Mouse (Mus musculus): ENCODE data around the gene E130114P18Rik. TPM values are rescaled to one million over a fixed set of nuclear protein-coding genes. Genes with fewer than 3 reads are reported as not detected.

E130114P18Rik gene
- polyA plus RNA-seq, 1 experiment = not detected

- H3K79me2 ChIP-seq (ENCODE audit: control insufficient read depth, insufficient read depth) = no peaks in the 10 kb centered on the region
- H3K27me3 ChIP-seq (ENCODE audit: control insufficient read depth, insufficient read depth, insufficient read length) = no peaks in the 10 kb centered on the region
- TF ChIP-seq CTCF (IDR thresholded peaks at IDR 0.05; ENCODE audit: control insufficient read depth, insufficient read depth, insufficient read length) (no peak), CEBPB (IDR thresholded peaks at IDR 0.05; ENCODE audit: low read depth) (no peak), MAX (IDR thresholded peaks at IDR 0.05) (no peak), USF1 (IDR thresholded peaks at IDR 0.05; ENCODE audit: low read depth) (no peak), MYOG (IDR thresholded peaks at IDR 0.05; ENCODE audit: control insufficient read depth, extremely low read depth, insufficient read length) (no peak), FOSL1 (IDR thresholded peaks at IDR 0.05; ENCODE audit: insufficient read depth, low read length, poor library complexity, severe bottlenecking) (no peak), MYOD1 (IDR thresholded peaks at IDR 0.05; ENCODE audit: control insufficient read depth, insufficient read length, low read depth) (no peak)
- H3K36me3 ChIP-seq (ENCODE audit: control insufficient read depth, insufficient read depth) = no peaks in the 10 kb centered on the region
- no peaks in the 10 kb centered on the region for H3K79me3 ChIP-seq (ENCODE audit: low read depth)
- H3K4me3 ChIP-seq (ENCODE audit: insufficient read depth, poor library complexity, severe bottlenecking) = no peak overlapping the region
- no peak overlapping the region for H3ac ChIP-seq (ENCODE audit: control insufficient read depth, insufficient read length, low read depth)
Measured at GRCm38 (mm10) chr4:97696684-97697615, 80.9 kb downstream of the E130114P18Rik start.

GRCm38 (mm10) chr4:97695414-97696040, 82.4 kb downstream of the E130114P18Rik start:
- no peaks in the 10 kb centered on the region for H3K27me3 ChIP-seq (ENCODE audit: control insufficient read depth, insufficient read depth, insufficient read length)
- H3K79me3 ChIP-seq (ENCODE audit: low read depth) = no peaks in the 10 kb centered on the region
- H3K79me2 ChIP-seq (ENCODE audit: control insufficient read depth, insufficient read depth) = no peaks in the 10 kb centered on the region
- no peaks in the 10 kb centered on the region for H3K36me3 ChIP-seq (ENCODE audit: control insufficient read depth, insufficient read depth)
- no peak overlapping the region for H3K4me3 ChIP-seq (ENCODE audit: insufficient read depth, poor library complexity, severe bottlenecking)
- no peak overlapping the region for H3ac ChIP-seq (ENCODE audit: control insufficient read depth, insufficient read length, low read depth)
- no peak for TF ChIP-seq MYOG (IDR thresholded peaks at IDR 0.05; ENCODE audit: control insufficient read depth, extremely low read depth, insufficient read length)
- no peak for TF ChIP-seq MAX (IDR thresholded peaks at IDR 0.05)
- TF ChIP-seq CTCF (IDR thresholded peaks at IDR 0.05; ENCODE audit: control insufficient read depth, insufficient read depth, insufficient read length) = no peak
- TF ChIP-seq USF1 (IDR thresholded peaks at IDR 0.05; ENCODE audit: low read depth) = no peak
- TF ChIP-seq FOSL1 (IDR thresholded peaks at IDR 0.05; ENCODE audit: insufficient read depth, low read length, poor library complexity, severe bottlenecking) = no peak
- TF ChIP-seq CEBPB (IDR thresholded peaks at IDR 0.05; ENCODE audit: low read depth) = no peak
- TF ChIP-seq MYOD1 (IDR thresholded peaks at IDR 0.05; ENCODE audit: control insufficient read depth, insufficient read length, low read depth) = no peak

- Histone ChIP-seq H3ac (ENCODE audit: control insufficient read depth, insufficient read length, low read depth) (no peak overlapping the region), H3K27me3 (ENCODE audit: control insufficient read depth, insufficient read depth, insufficient read length) (no peaks in the 10 kb centered on the region), H3K36me3 (ENCODE audit: control insufficient read depth, insufficient read depth) (no peaks in the 10 kb centered on the region), H3K4me3 (ENCODE audit: insufficient read depth, poor library complexity, severe bottlenecking) (no peak overlapping the region), H3K79me3 (ENCODE audit: low read depth) (no peaks in the 10 kb centered on the region), H3K79me2 (ENCODE audit: control insufficient read depth, insufficient read depth) (no peaks in the 10 kb centered on the region)
- TF ChIP-seq MAX (IDR thresholded peaks at IDR 0.05) (no peak), CEBPB (IDR thresholded peaks at IDR 0.05; ENCODE audit: low read depth) (no peak), CTCF (IDR thresholded peaks at IDR 0.05; ENCODE audit: control insufficient read depth, insufficient read depth, insufficient read length) (no peak), MYOG (IDR thresholded peaks at IDR 0.05; ENCODE audit: control insufficient read depth, extremely low read depth, insufficient read length) (no peak), MYOD1 (IDR thresholded peaks at IDR 0.05; ENCODE audit: control insufficient read depth, insufficient read length, low read depth) (no peak), USF1 (IDR thresholded peaks at IDR 0.05; ENCODE audit: low read depth) (no peak), FOSL1 (IDR thresholded peaks at IDR 0.05; ENCODE audit: insufficient read depth, low read length, poor library complexity, severe bottlenecking) (no peak)
Measured at GRCm38 (mm10) chr4:97693931-97694330, 83.9 kb downstream of the E130114P18Rik start.

- Histone ChIP-seq H3K36me3 (ENCODE audit: control insufficient read depth, insufficient read depth) (no peaks in the 10 kb centered on the region), H3K79me3 (ENCODE audit: low read depth) (no peaks in the 10 kb centered on the region), H3ac (ENCODE audit: control insufficient read depth, insufficient read length, low read depth) (no peak overlapping the region), H3K79me2 (ENCODE audit: control insufficient read depth, insufficient read depth) (no peaks in the 10 kb centered on the region), H3K27me3 (ENCODE audit: control insufficient read depth, insufficient read depth, insufficient read length) (no peaks in the 10 kb centered on the region), H3K4me3 (ENCODE audit: insufficient read depth, poor library complexity, severe bottlenecking) (no peak overlapping the region)
- no peak for TF ChIP-seq FOSL1 (IDR thresholded peaks at IDR 0.05; ENCODE audit: insufficient read depth, low read length, poor library complexity, severe bottlenecking)
- TF ChIP-seq CTCF (IDR thresholded peaks at IDR 0.05; ENCODE audit: control insufficient read depth, insufficient read depth, insufficient read length) = no peak
- no peak for TF ChIP-seq USF1 (IDR thresholded peaks at IDR 0.05; ENCODE audit: low read depth)
- no peak for TF ChIP-seq CEBPB (IDR thresholded peaks at IDR 0.05; ENCODE audit: low read depth)
- TF ChIP-seq MYOG (IDR thresholded peaks at IDR 0.05; ENCODE audit: control insufficient read depth, extremely low read depth, insufficient read length) = no peak
- no peak for TF ChIP-seq MAX (IDR thresholded peaks at IDR 0.05)
- TF ChIP-seq MYOD1 (IDR thresholded peaks at IDR 0.05; ENCODE audit: control insufficient read depth, insufficient read length, low read depth) = no peak
Measured at GRCm38 (mm10) chr4:97693054-97693453, 84.8 kb downstream of the E130114P18Rik start.

DNA sequence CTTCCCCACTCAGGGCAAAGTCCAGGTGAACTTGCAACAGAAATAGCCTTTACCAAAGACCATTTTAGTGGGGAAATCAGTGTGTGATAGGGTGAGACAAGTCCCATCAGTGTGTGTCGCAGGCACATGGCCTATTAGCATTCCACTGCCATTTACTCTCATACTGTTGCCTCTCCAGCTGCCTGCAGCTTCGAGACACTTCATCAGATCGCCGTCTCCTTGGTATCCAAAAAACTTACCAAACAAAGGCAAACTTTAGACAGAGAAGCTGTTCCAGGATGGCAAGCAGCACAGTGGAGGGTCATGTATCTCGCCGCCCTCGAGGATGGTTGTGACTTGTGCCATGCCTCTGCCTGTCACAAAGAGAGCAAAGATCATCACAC, 87.5 kb downstream of the E130114P18Rik start:
- no peak overlapping the region for H3K4me3 ChIP-seq (ENCODE audit: insufficient read depth, poor library complexity, severe bottlenecking)
- no peaks in the 10 kb centered on the region for H3K79me2 ChIP-seq (ENCODE audit: control insufficient read depth, insufficient read depth)
- H3ac ChIP-seq (ENCODE audit: control insufficient read depth, insufficient read length, low read depth) = no peak overlapping the region
- H3K79me3 ChIP-seq (ENCODE audit: low read depth) = no peaks in the 10 kb centered on the region
- no peaks in the 10 kb centered on the region for H3K36me3 ChIP-seq (ENCODE audit: control insufficient read depth, insufficient read depth)
- H3K27me3 ChIP-seq (ENCODE audit: control insufficient read depth, insufficient read depth, insufficient read length) = no peaks in the 10 kb centered on the region
- TF ChIP-seq MYOD1 (IDR thresholded peaks at IDR 0.05; ENCODE audit: control insufficient read depth, insufficient read length, low read depth) (no peak), CTCF (IDR thresholded peaks at IDR 0.05; ENCODE audit: control insufficient read depth, insufficient read depth, insufficient read length) (no peak), MYOG (IDR thresholded peaks at IDR 0.05; ENCODE audit: control insufficient read depth, extremely low read depth, insufficient read length) (no peak), CEBPB (IDR thresholded peaks at IDR 0.05; ENCODE audit: low read depth) (no peak), MAX (IDR thresholded peaks at IDR 0.05) (no peak), FOSL1 (IDR thresholded peaks at IDR 0.05; ENCODE audit: insufficient read depth, low read length, poor library complexity, severe bottlenecking) (no peak), USF1 (IDR thresholded peaks at IDR 0.05; ENCODE audit: low read depth) (no peak)

All from C2C12 (cell line).